Mouse (Mus musculus) lung, postnatal 0 days (tissue): Measurements from ENCODE around the gene Clpsl2. TPM values are rescaled to one million over a fixed set of nuclear protein-coding genes. Genes with fewer than 3 reads are reported as not detected.
A peak's percentile ranks its signal among the peaks of the same experiment; 100 is the strongest.

Experiments used
- ATAC-seq: fragments of 200-750 bp; cut with Nextera tagmentation; 2 replicates; pipeline ENCODE4 v1.8.0; 2017; ENCODE audit warnings: moderate library complexity
- DNase-seq: peaks from one replicate; pipeline ENCODE4 v3.0.0-alpha.2; 2016; ENCODE audit warnings: low spot score
- H3K27ac ChIP-seq: fragments of 300-500 bp; sonication (generic); 2 replicates; pipeline ENCODE4 v1.5.1; 2014; ENCODE audit warnings: antibody characterized with exemption, mild to moderate bottlenecking, low read length, mixed read lengths
- H3K27me3 ChIP-seq: fragments of 300-500 bp; sonication (generic); replicated peaks from 2 replicates; pipeline ENCODE4 v1.6.1; 2014; ENCODE audit warnings: low read length, mixed read lengths; ENCODE audit not compliant: insufficient read depth
- H3K36me3 ChIP-seq: fragments of 300-500 bp; sonication (generic); 2 replicates; pipeline ENCODE4 v1.6.1; 2014; ENCODE audit warnings: low read length, mixed read lengths; ENCODE audit not compliant: insufficient read depth
- H3K4me1 ChIP-seq: fragments of 300-500 bp; sonication (generic); 2 replicates; pipeline ENCODE4 v1.6.1; 2014; ENCODE audit warnings: antibody characterized with exemption, low read depth, low read length, mixed read lengths; ENCODE audit not compliant: insufficient read depth
- H3K4me2 ChIP-seq: fragments of 300-500 bp; sonication (generic); replicated peaks from 2 replicates; pipeline ENCODE4 v1.6.1; 2014; ENCODE audit warnings: low read depth, mild to moderate bottlenecking, low read length, moderate library complexity, mixed read lengths
- H3K4me3 ChIP-seq: fragments of 300-500 bp; sonication (generic); 2 replicates; pipeline ENCODE4 v1.5.1; 2014; ENCODE audit warnings: low read depth, low read length
- H3K9ac ChIP-seq: fragments of 300-500 bp; sonication (generic); replicated peaks from 2 replicates; pipeline ENCODE4 v1.6.1; 2014; ENCODE audit warnings: low read depth, mild to moderate bottlenecking
- H3K9me3 ChIP-seq: fragments of 300-500 bp; sonication (generic); 2 replicates; pipeline ENCODE4 v1.6.1; 2016; ENCODE audit warnings: low read length, mixed read lengths
- CTCF ChIP-seq: IDR thresholded peaks from 2 replicates; pipeline ENCODE4 v1.5.1; 2016; ENCODE audit warnings: antibody characterized with exemption, mild to moderate bottlenecking
- EP300 ChIP-seq: IDR thresholded peaks from 2 replicates; pipeline ENCODE4 v1.6.1; 2016; ENCODE audit warnings: antibody characterized with exemption, mild to moderate bottlenecking, control low read depth
- WGBS: fragments of 180-500 bp; shearing (Covaris S2); extraction: QIAGEN DNeasy Blood & Tissue Kit; methylation state at CpG from one replicate; pipeline ENCODE4 v1.1.7; 2014; 5-methylcytosine and 5-hydroxymethylcytosine counted together
- polyA plus RNA-seq: library from polyadenylated mRNA; unstranded; fragments of >200 nt; fragmentation: Nextera tagmentation; extraction: Ambion mirVana; gene quantifications from 2 replicates; pipeline ENCODE4 v1.2.1, GENCODE M21; 2015

The Clpsl2 gene
- polyA plus RNA-seq, 1 experiment from 2014 or later, result not detected

- Histone ChIP-seq H3K9me3 (no peaks in the 10 kb centered on the region), H3K4me2 (peak overlapping the region; percentile 93), H3K27me3 (no peaks in the 10 kb centered on the region), H3K27ac (peak overlapping the region; percentile 99), H3K4me3 (peak overlapping the region; percentile 53), H3K36me3 (no peaks in the 10 kb centered on the region), H3K9ac (peak overlapping the region; percentile 50), H3K4me1 (peaks cover 25% of the 10 kb centered on the region)
- peak; percentile 33 for DNase-seq
- WGBS, result 12% methylated on average over 28 of the region's 28 CpGs
- no peak; the same call in 1 of the 2 replicates for TF ChIP-seq CTCF
- no peak for ATAC-seq
Observed at GRCm38 (mm10) chr17:28523355-28524008, 25.7 kb upstream of the Clpsl2 start.

- Histone ChIP-seq H3K27ac (peak overlapping the region; percentile 99), H3K4me2 (peak overlapping the region; percentile 93), H3K27me3 (no peaks in the 10 kb centered on the region), H3K9me3 (no peaks in the 10 kb centered on the region), H3K4me3 (peak overlapping the region; percentile 53), H3K9ac (peak overlapping the region; percentile 50; the same call in 1 of the 2 replicates), H3K36me3 (no peaks in the 10 kb centered on the region), H3K4me1 (peaks cover 21% of the 10 kb centered on the region)
- WGBS, result 79% methylated on average over 23 of the region's 23 CpGs
- no peak for DNase-seq
- TF ChIP-seq CTCF (no peak), EP300 (no peak)
- ATAC-seq, result no peak
Observed at GRCm38 (mm10) chr17:28524009-28524695, 25.1 kb upstream of the Clpsl2 start.

GRCm38 (mm10) chr17:28524831-28525430 is 24.3 kb upstream of the Clpsl2 start:
- H3K4me1 ChIP-seq, result peaks cover 18% of the 10 kb centered on the region
- no peak for ATAC-seq
- peak; percentile 25 for TF ChIP-seq CTCF
- no peak for TF ChIP-seq EP300
- H3K9me3 ChIP-seq, result no peaks in the 10 kb centered on the region
- peak overlapping the region; percentile 99; the same call in 1 of the 2 replicates for H3K27ac ChIP-seq
- H3K4me3 ChIP-seq, result no peak overlapping the region
- no peak overlapping the region for H3K9ac ChIP-seq
- 67% methylated on average over 4 of the region's 4 CpGs for WGBS
- H3K36me3 ChIP-seq, result no peaks in the 10 kb centered on the region
- no peaks in the 10 kb centered on the region for H3K27me3 ChIP-seq
- DNase-seq, result no peak
- no peak overlapping the region for H3K4me2 ChIP-seq

- peak; percentile 3; the same call in 1 of the 2 replicates for ATAC-seq
- no peak overlapping the region for H3K9ac ChIP-seq
- peak; percentile 25; the same call in 1 of the 2 replicates for TF ChIP-seq CTCF
- 0 out of 2 replicates have a peak, but pooled peaks have one; percentile 12 for TF ChIP-seq EP300
Observed at GRCm38 (mm10) chr17:28527184-28528042, 21.8 kb upstream of the Clpsl2 start.

GRCm38 (mm10) chr17:28528043-28528351 is 21.2 kb upstream of the Clpsl2 start:
- no peaks in the 10 kb centered on the region for H3K27me3 ChIP-seq
- peak; percentile 99 for TF ChIP-seq CTCF
- no peak for TF ChIP-seq EP300
- WGBS, result 0% methylated on average over 6 of the region's 6 CpGs
- DNase-seq (peak; percentile 92), ATAC-seq (peak; percentile 56)
- no peaks in the 10 kb centered on the region for H3K36me3 ChIP-seq
- H3K27ac ChIP-seq, result 0 out of 2 replicates have a peak overlapping the region, but pooled peaks have one; percentile 54
- peaks cover 13% of the 10 kb centered on the region; the same call in 1 of the 2 replicates for H3K4me1 ChIP-seq
- H3K9ac ChIP-seq, result no peak overlapping the region
- no peaks in the 10 kb centered on the region for H3K9me3 ChIP-seq
- H3K4me2 ChIP-seq, result peak overlapping the region; percentile 45
- peak overlapping the region; percentile 14; the same call in 1 of the 2 replicates for H3K4me3 ChIP-seq

More at GRCm38 (mm10) chr17:28527184-28528042, 21.8 kb upstream of the Clpsl2 start:
- no peaks in the 10 kb centered on the region for H3K9me3 ChIP-seq
- H3K4me1 ChIP-seq, result peaks cover 13% of the 10 kb centered on the region; the same call in 1 of the 2 replicates
- H3K4me2 ChIP-seq, result peak overlapping the region; percentile 45
- no peaks in the 10 kb centered on the region for H3K27me3 ChIP-seq
- peak overlapping the region; percentile 54; the same call in 1 of the 2 replicates for H3K27ac ChIP-seq
- 20% methylated on average over 12 of the region's 12 CpGs for whole genome bisulfite sequencing
- no peaks in the 10 kb centered on the region for H3K36me3 ChIP-seq
- peak; percentile 49 for DNase-seq
- H3K4me3 ChIP-seq, result peak overlapping the region; percentile 14; the same call in 1 of the 2 replicates
